Mouse (Mus musculus): ENCODE measurements around the gene Rps12-ps3. TPM values are rescaled to one million over a fixed set of nuclear protein-coding genes. Genes with fewer than 3 reads are reported as not detected.

The Rps12-ps3 gene
- polyA plus RNA-seq, 1 experiment from 2014 or later = 4.9 TPM

DNA sequence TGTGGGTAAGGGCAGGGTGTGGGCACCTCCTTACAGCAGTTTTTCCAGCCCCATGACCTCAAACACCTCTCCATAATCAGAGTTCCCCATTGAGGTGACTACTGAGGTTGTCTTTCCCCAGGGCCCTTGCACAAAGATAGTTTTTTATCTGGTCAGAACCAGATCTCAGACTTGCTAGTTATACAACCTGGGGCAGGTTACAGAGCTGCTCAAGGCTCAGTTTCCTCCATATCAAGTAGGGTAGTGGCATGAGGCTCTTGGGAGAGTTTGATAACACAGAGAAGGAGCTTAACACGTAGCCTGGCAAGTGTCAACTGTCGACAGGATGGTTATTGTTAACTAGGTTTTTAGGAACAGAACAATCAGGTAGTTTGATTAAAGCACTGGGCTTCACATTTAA, 32.8 kb downstream of the Rps12-ps3 start:
- no peak overlapping the region for H3K27ac ChIP-seq
- H3K27me3 ChIP-seq (replicated peaks) = no peaks in the 10 kb centered on the region
- no peak overlapping the region for H3K4me2 ChIP-seq (replicated peaks)
- H3K9ac ChIP-seq = no peak overlapping the region
- H3K4me1 ChIP-seq = no peaks in the 10 kb centered on the region
- no peak for ATAC-seq (ENCODE audit: low FRiP score, low read depth)
- 66% methylated on average over 2 of the region's 2 CpGs for WGBS
- H3K36me3 ChIP-seq = no peaks in the 10 kb centered on the region
- no peak overlapping the region for H3K4me3 ChIP-seq
- no peaks in the 10 kb centered on the region for H3K9me3 ChIP-seq

DNA sequence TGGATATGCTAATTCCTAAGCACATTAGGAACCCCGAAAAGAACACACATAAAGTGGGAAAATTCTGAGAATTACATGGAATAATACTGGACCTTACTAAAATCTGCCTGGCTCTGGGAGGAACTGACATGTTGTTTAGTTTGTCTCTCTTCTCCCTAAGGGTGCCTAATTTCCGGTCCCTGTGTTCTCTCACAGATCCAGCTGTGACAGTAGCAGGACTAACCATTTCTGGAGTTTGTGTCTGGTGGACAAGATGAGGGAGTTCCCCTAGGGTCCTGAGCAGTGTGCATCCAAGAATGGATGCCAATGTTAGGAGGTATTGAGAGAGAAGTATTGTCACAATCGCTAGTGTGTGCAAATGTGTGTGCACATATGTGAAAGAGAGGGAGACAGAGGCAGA, 34.3 kb downstream of the Rps12-ps3 start:
- no peak overlapping the region for H3K4me3 ChIP-seq
- no peaks in the 10 kb centered on the region for H3K27me3 ChIP-seq (replicated peaks)
- H3K36me3 ChIP-seq = no peaks in the 10 kb centered on the region
- H3K4me2 ChIP-seq (replicated peaks) = no peak overlapping the region
- H3K9ac ChIP-seq = no peak overlapping the region
- no peaks in the 10 kb centered on the region for H3K4me1 ChIP-seq
- 86% methylated on average over 3 of the region's 3 CpGs for whole genome bisulfite sequencing
- H3K27ac ChIP-seq = no peak overlapping the region
- no peak for ATAC-seq (ENCODE audit: low FRiP score, low read depth)
- H3K9me3 ChIP-seq = no peaks in the 10 kb centered on the region

DNA sequence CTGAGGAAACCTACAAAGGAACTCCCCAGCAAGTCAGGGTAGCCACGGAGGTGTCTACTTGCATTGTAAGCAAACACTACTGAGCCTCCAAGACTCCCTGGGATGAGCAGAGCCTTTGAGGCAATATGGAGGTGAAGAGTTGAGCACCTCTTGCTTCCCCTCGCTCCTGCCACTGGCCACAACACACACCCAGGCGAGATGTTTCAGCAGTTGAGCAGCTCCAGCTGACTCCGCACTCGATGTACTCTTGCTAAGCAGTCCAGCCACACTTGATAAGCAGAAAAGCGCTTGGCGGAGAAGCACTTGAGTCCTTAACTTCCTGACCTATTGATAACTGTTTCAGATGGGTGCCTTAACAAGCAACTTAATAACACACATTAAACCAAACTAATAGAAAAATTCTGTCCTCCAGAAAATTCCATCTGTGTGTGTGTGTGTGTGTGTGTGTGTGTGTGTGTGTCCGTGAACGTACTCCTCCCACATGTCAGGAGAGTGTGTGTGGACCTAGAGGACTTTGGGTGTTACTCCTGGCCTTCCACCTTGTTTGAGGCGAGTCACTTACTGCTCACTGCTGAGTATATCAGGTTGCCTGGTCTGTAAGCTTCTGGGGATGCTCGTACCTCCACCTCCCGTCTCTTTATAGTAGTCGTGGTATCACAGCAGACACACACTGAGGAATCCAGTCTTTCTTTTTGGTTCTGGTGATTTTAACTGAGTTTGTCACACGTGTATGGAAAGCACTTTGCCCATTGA, 34.9 kb downstream of the Rps12-ps3 start:
- 80% methylated on average over 14 of the region's 14 CpGs for whole genome bisulfite sequencing

DNA sequence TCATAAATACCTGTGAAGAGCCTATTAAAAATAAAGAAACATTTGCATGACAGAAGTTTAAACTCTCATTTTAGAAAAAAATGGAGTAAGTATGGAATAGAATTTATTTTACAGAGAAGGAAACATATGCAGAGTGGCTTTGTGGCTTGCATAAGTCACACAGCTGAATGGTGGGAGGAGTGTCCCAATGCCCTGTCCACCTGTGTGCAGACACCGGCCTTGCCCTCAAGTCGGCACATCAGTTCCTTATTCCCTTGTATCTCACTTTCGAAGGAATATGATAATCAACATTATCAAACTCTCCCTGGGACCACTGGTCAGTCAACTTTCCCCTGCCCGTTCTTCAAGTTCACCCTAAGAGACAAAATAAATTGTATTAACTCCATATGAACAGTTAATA, 35.8 kb downstream of the Rps12-ps3 start:
- no peak overlapping the region for H3K4me3 ChIP-seq

More for the DNA sequence above, 34.9 kb downstream of the Rps12-ps3 start:
- H3K27ac ChIP-seq = no peak overlapping the region
- no peaks in the 10 kb centered on the region for H3K27me3 ChIP-seq (replicated peaks)
- no peak overlapping the region for H3K4me3 ChIP-seq
- no peak overlapping the region for H3K9ac ChIP-seq
- H3K9me3 ChIP-seq = no peaks in the 10 kb centered on the region
- H3K4me2 ChIP-seq (replicated peaks) = no peak overlapping the region
- no peaks in the 10 kb centered on the region for H3K36me3 ChIP-seq
- no peaks in the 10 kb centered on the region for H3K4me1 ChIP-seq
- no peak for ATAC-seq (ENCODE audit: low FRiP score, low read depth)

DNA sequence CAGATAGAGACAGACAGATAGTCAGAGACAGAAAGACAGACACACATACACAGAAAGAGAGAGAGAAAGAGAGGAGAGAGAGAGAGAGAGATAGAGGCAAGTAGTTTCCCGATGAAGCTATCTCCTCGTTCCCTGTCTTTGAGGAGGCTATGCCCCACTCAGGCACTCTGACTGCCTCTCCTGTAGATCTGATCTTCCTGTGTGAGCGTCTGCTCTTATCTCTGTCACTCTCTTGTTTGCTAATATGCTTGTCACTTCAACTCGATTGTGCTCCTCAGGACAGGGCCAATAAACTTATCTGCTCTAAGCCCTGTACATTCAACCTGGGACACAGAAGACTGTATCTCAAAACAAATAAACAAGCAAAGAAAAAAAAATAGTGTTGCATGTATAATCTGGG, 37.1 kb downstream of the Rps12-ps3 start:
- H3K36me3 ChIP-seq = no peaks in the 10 kb centered on the region
- ATAC-seq (ENCODE audit: low FRiP score, low read depth) = no peak
- H3K27me3 ChIP-seq (replicated peaks) = no peaks in the 10 kb centered on the region
- no peak overlapping the region for H3K27ac ChIP-seq
- H3K4me2 ChIP-seq (replicated peaks) = no peak overlapping the region
- WGBS = 77% methylated on average over 4 of the region's 4 CpGs
- H3K9me3 ChIP-seq = no peaks in the 10 kb centered on the region
- no peaks in the 10 kb centered on the region for H3K4me1 ChIP-seq
- no peak overlapping the region for H3K9ac ChIP-seq
- H3K4me3 ChIP-seq = no peak overlapping the region

More for the DNA sequence above, 35.8 kb downstream of the Rps12-ps3 start:
- no peak overlapping the region for H3K9ac ChIP-seq
- H3K4me2 ChIP-seq (replicated peaks) = no peak overlapping the region
- no peaks in the 10 kb centered on the region for H3K36me3 ChIP-seq
- H3K27ac ChIP-seq = no peak overlapping the region
- H3K27me3 ChIP-seq (replicated peaks) = no peaks in the 10 kb centered on the region
- no peaks in the 10 kb centered on the region for H3K9me3 ChIP-seq
- no peak for ATAC-seq (ENCODE audit: low FRiP score, low read depth)
- no peaks in the 10 kb centered on the region for H3K4me1 ChIP-seq
- 90% methylated on average over 4 of the region's 4 CpGs for WGBS

DNA sequence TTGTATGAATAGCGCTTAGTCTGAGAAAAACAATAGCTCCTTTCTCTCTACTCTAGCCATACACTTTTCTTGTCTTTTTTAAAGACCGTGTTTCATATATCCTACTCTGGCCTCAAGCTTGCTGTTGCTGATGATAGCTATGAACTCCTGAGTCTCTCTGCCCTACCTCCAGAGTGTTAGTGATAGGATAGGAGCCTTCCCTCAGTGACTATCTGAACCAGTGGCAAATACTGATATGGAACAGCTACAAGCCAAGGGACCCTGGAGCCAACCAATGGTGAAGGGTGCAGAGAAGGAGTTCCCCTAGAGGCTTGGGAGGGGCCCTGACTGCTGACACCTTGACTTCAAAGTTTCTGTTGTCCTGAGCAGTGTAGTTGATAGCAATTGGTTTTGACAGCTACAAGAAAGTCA, 38.4 kb downstream of the Rps12-ps3 start:
- Histone ChIP-seq H3K4me1 (no peaks in the 10 kb centered on the region), H3K4me2 (replicated peaks) (no peak overlapping the region), H3K4me3 (no peak overlapping the region), H3K9me3 (no peaks in the 10 kb centered on the region), H3K9ac (no peak overlapping the region), H3K36me3 (no peaks in the 10 kb centered on the region), H3K27ac (no peak overlapping the region), H3K27me3 (replicated peaks) (0 out of 2 replicates have a peak, but pooled peaks cover 2% of the 10 kb centered on the region)
- WGBS = 51% methylated on average over 2 of the region's 2 CpGs
- no peak for ATAC-seq (ENCODE audit: low FRiP score, low read depth)

DNA sequence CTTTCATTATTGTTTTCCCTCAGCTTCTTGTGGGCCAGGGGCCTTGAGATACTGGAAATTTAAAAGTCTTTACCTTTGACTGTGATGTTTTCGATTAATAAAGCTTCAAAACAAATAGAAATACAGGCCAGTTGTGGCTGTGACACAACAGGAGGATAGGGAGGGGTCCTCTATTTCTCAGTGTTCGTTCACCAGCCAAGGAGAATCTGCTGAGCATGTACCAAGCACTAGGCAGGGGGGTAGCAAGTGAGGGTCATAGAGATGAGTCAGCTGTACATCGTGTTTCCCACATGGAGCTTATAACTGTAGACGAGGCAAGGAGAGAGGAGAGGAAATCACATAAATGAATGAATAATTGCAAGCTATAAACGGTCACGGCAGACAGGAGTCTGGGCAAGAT, 40.6 kb downstream of the Rps12-ps3 start:
- no peaks in the 10 kb centered on the region for H3K36me3 ChIP-seq
- H3K9me3 ChIP-seq = no peaks in the 10 kb centered on the region
- H3K4me3 ChIP-seq = no peak overlapping the region
- no peak overlapping the region for H3K4me2 ChIP-seq (replicated peaks)
- no peaks in the 10 kb centered on the region for H3K4me1 ChIP-seq
- 0 out of 2 replicates have a peak, but pooled peaks cover 2% of the 10 kb centered on the region for H3K27me3 ChIP-seq (replicated peaks)
- no peak overlapping the region for H3K9ac ChIP-seq
- no peak overlapping the region for H3K27ac ChIP-seq
- WGBS = 81% methylated on average over 6 of the region's 6 CpGs
- no peak for ATAC-seq (ENCODE audit: low FRiP score, low read depth)

DNA sequence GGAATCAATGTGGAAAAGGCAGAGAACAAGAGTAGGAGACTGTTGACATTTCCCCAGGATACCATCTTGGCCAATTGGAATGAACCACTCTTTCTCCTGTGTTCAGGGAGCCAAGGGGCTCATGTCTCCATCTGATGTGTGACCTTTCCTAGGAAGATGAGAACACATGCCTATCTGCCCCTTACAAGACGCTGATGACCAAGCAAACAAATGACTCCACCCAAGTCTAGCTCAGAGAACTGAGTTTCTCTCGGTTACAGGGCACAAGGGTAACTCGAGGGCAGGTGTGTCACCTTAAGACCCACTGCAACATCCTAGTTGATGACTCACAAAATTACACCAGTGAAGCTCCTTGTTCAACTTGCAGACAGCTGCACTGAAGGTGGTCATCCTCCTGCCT, 41.6 kb downstream of the Rps12-ps3 start:
- H3K9ac ChIP-seq = no peak overlapping the region

DNA sequence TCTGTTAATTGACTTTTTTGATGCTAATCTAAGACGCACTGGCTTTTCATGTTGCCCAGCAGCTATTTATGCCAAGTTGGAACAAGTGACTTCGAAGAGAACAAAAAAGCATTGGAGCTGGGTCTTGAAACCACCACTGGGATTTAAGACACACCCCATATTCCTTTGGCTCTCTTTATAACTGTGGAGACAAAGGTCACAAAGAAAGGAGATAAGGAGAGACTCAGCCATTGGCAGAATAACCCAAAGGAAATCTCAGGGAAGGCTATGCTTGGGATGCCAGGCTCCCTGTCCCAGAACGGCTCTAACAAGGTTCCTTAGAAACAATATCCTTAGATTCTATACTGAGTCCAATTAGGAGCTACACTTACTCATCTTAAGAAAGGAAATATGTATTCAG, 44.6 kb downstream of the Rps12-ps3 start:
- ATAC-seq (ENCODE audit: low FRiP score, low read depth) = no peak
- no peaks in the 10 kb centered on the region for H3K9me3 ChIP-seq
- no peak overlapping the region for H3K27ac ChIP-seq
- 0 out of 2 replicates have a peak, but pooled peaks cover 2% of the 10 kb centered on the region for H3K27me3 ChIP-seq (replicated peaks)
- WGBS = 73% methylated on average over 3 of the region's 3 CpGs
- H3K4me2 ChIP-seq (replicated peaks) = no peak overlapping the region
- no peaks in the 10 kb centered on the region for H3K4me1 ChIP-seq
- H3K36me3 ChIP-seq = no peaks in the 10 kb centered on the region
- no peak overlapping the region for H3K4me3 ChIP-seq
- H3K9ac ChIP-seq = no peak overlapping the region

More for the DNA sequence above, 41.6 kb downstream of the Rps12-ps3 start:
- Histone ChIP-seq H3K4me3 (no peak overlapping the region), H3K27ac (no peak overlapping the region), H3K36me3 (no peaks in the 10 kb centered on the region), H3K4me2 (replicated peaks) (no peak overlapping the region), H3K4me1 (no peaks in the 10 kb centered on the region), H3K27me3 (replicated peaks) (0 out of 2 replicates have a peak, but pooled peaks cover 2% of the 10 kb centered on the region), H3K9me3 (no peaks in the 10 kb centered on the region)
- no peak for ATAC-seq (ENCODE audit: low FRiP score, low read depth)
- 87% methylated on average over 3 of the region's 3 CpGs for WGBS

DNA sequence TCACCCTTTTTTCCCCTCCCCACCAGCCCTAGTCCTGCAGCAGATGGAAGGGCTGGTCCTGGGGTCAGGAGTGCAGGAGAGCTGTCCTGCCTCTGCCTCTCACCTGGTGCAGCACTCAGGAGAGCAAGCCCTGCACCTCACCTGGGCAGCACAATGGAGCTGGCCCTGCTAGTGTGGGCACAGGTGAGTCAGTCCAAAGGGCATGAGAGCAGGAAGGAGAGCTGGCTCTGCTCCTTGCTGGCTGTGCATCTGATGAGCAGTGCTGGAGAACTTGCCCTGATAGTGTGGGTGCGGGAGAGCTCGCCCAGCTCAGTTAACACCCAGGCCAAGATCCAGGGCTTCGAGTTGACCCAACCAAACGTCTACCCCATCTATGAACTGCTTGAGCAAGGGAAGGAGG, 45.8 kb downstream of the Rps12-ps3 start:
- Histone ChIP-seq H3K27ac (no peak overlapping the region), H3K27me3 (replicated peaks) (0 out of 2 replicates have a peak, but pooled peaks cover 2% of the 10 kb centered on the region), H3K4me1 (no peaks in the 10 kb centered on the region), H3K4me3 (no peak overlapping the region), H3K9ac (no peak overlapping the region), H3K9me3 (no peaks in the 10 kb centered on the region), H3K4me2 (replicated peaks) (no peak overlapping the region), H3K36me3 (no peaks in the 10 kb centered on the region)
- no peak for ATAC-seq (ENCODE audit: low FRiP score, low read depth)
- 84% methylated on average over 4 of the region's 4 CpGs for WGBS

DNA sequence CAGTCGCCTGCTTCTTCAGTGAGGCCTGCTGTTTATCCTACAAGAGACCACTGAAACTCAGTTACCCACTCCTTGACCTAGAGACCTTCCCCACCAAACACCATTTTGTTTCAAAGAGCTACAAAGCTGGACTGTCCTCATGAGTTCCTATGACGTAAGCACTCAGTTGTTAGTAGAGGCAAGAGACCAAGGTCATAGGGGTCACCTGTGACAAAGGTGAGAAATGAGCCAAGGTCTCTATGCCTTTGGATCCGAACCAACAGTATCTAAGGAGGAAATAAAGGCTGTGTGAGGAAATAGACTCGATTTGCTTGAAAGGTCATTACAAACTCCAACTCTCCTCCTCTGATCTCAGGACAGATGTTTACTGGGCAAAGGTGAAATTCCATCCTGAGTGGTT, 48.9 kb downstream of the Rps12-ps3 start:
- Histone ChIP-seq H3K27ac (no peak overlapping the region), H3K9ac (no peak overlapping the region), H3K27me3 (replicated peaks) (no peaks in the 10 kb centered on the region), H3K4me2 (replicated peaks) (no peak overlapping the region), H3K4me3 (no peak overlapping the region), H3K36me3 (no peaks in the 10 kb centered on the region), H3K9me3 (no peaks in the 10 kb centered on the region), H3K4me1 (no peaks in the 10 kb centered on the region)
- no peak for ATAC-seq (ENCODE audit: low FRiP score, low read depth)
- WGBS = 83% methylated on average over 4 of the region's 4 CpGs
